ENCODE assay signal across 8 mouse cellular contexts in genomic region chr9:83833811-83834747, GRCm38 (mm10). TPM values are rescaled to one million over a fixed set of nuclear protein-coding genes. Genes with fewer than 3 reads are reported as not detected.
DNase-seq lines count a peak whose midpoint lies in the region; ATAC-seq lines count a peak whose summit lies in the region.

Ttk (plus strand) TSS chr9:83834689.

- H3K36me3 ChIP-seq in intestine, embryonic 14.5 days (ENCODE audit: control insufficient read depth, insufficient read depth, low read length) = no peaks in the 10 kb centered on the region

- peak within 1 kb of the TSS; percentile 84 for H3K4me3 ChIP-seq in intestine, embryonic 14.5 days (ENCODE audit: low read depth, low read length)

- WGBS in intestine, embryonic 14.5 days = under 1% methylated on average over 38 of the region's 38 CpGs

- peak within 1 kb of the TSS; percentile 81 for H3K9ac ChIP-seq in intestine, embryonic 14.5 days (ENCODE audit: low read length)

- H3K9me3 ChIP-seq in intestine, embryonic 14.5 days (ENCODE audit: control insufficient read depth, low read length) = no peaks in the 10 kb centered on the region

- peak within 1 kb of the TSS; percentile 47 for H3K4me2 ChIP-seq in intestine, embryonic 14.5 days (ENCODE audit: low read length)

- peaks cover 13% of the 10 kb centered on the region for H3K4me1 ChIP-seq in intestine, embryonic 14.5 days (replicated peaks; ENCODE audit: control insufficient read depth, insufficient read depth, low read length)

- peak within 1 kb of the TSS; percentile 63 for H3K27ac ChIP-seq in intestine, embryonic 14.5 days (ENCODE audit: low read depth)

- ATAC-seq in intestine, embryonic 14.5 days (replicated peaks; ENCODE audit: low FRiP score, low TSS enrichment, low read depth) = peak; percentile 100

- no peaks in the 10 kb centered on the region for H3K27me3 ChIP-seq in intestine, embryonic 14.5 days (replicated peaks; ENCODE audit: control insufficient read depth, insufficient read depth, low read length)

- intact Hi-C loops in gastrocnemius, postnatal 14 days (cut with DNase I; ENCODE audit: low total_unique reads) = no loop called here
- intact Hi-C loops in left cerebral cortex, postnatal 14 days (cut with DNase I) = loop anchor here (5.0 kb wide), 1 partner anchor 93 kb away; the partner anchor contains the start of gene Bckdhb

- peak; percentile 88 for DNase-seq in adipocyte (ENCODE audit: low spot score)
- peak; percentile 98 for DNase-seq in embryo, embryonic 10 days (ENCODE audit: low spot score)
- DNase-seq in gastrocnemius, postnatal 14 days = peak; percentile 91
- peak; percentile 95 for DNase-seq in intestine, embryonic 14.5 days (ENCODE audit: low spot score)
- peak; percentile 92 for DNase-seq in left cerebral cortex, postnatal 14 days (ENCODE audit: low spot score in 2 of 2)
- peak; percentile 95 for DNase-seq in mesoderm, embryonic 11.5 days (ENCODE audit: low read depth, low spot score)
- peak; percentile 83 to 88 for DNase-seq in right cerebral cortex, postnatal 36 days (ENCODE audit: low spot score in 2 of 2)
- DNase-seq in yolk sac, embryonic 10.5 days (ENCODE audit: low spot score) = peak; percentile 94

RNA-seq across cellular contexts. Expression of gene Ttk, which starts in this region (rescaled TPM):
- 1 to 10 TPM; 2.1 to 2.7 TPM for total RNA-seq in gastrocnemius, postnatal 14 days (2021)
- 27.0 and 27.3 TPM in 2 replicates for polyA plus RNA-seq in intestine, embryonic 14.5 days (2014; fragmentation: Nextera tagmentation; extraction: Ambion mirVana)
- total RNA-seq in left cerebral cortex, postnatal 14 days (2021) = 1 to 10 TPM in 1 of 2 experiments, under 1 TPM in 1; 0.82 to 1.4 TPM

Comparison
In these comparisons a context has a peak if more than half of its experiments do, and no peak if none do; other contexts are left out.
1. Peak in every context shown above with its lines: DNase-seq, ATAC-seq, H3K4me3 ChIP-seq and H3K27ac ChIP-seq.